Mouse (Mus musculus) cerebellum, adult 9-11 months (tissue): ENCODE results near the gene Rassf7.
A peak's percentile ranks its signal among the peaks of the same experiment; 100 is the strongest.
"Not testable (repeated sequence)": the region's sequence is repeated elsewhere in the genome, so short reads cannot be mapped to it uniquely, and the experiment has no call there.

Experiments used
- DNase-seq: peaks from one replicate; pipeline ENCODE4 v3.0.0; 2022

The Rassf7 gene

GRCm38 (mm10) chr7:141227796-141228195 is 12.1 kb downstream of the Rassf7 start:
- DNase-seq: no peak

DNA sequence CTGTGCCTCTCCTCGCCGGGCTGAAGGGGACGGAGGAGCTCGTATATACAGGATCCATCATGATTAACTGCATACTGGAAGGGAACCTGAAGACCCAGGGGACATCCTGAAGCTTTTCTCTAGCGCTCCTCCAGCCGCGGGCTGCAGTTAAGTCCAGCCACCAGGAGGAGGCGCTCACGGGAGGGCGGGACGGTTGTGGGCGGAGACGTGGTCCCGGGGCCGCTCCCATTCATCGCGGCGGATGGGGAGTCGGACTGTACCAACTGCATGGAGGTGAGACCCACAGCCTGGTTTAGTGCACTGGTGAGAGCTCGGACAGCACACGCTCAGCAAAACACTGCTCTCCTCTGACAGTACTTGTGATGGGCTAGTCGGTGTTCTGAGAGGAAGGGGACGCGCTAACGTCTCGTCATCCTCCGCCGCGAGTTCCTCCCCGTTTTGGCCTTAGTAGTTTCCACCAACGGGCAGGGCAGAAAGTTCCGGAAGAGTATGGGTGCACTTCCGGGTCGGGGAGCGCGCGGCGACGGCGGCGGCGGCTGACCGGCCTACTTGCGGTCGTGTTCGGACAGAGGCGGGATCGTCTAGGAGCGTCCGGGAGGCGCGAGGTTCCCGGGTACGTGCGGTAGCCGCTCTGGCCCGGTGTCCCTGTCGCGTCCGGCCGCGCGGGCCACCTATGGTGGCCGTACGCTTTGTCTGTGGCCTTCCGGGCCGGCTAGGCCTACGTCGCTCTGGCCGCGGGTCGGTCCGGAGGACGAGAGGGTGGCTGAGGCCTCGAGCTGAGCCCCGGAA is 12.8 kb downstream of the Rassf7 start, which contains the start of gene Phrf1:
Phrf1 (plus strand) TSS at position 506 of the 789 bp plus-strand sequence.
- DNase-seq: peak; percentile 88

DNA sequence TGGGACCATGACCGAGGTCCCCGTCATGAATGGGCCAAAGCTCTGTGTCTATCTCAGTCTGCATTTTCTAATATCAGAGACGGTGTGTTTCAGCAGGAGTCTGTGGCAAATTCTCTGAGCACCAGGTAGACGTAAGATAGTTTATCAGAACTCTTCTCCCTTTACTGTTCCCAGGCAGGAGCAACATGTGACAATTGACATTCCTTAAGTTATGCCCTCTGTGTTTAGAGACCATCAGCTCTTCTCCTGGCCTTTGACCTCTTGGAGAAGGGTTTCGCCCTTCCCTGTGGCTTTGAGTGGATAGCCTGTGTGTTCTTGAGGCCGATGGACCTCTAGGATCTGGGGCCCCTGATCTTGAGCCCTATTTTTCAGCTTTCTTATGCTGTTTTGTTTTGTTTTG is 14.0 kb downstream of the Rassf7 start:
- DNase-seq: no peak

DNA sequence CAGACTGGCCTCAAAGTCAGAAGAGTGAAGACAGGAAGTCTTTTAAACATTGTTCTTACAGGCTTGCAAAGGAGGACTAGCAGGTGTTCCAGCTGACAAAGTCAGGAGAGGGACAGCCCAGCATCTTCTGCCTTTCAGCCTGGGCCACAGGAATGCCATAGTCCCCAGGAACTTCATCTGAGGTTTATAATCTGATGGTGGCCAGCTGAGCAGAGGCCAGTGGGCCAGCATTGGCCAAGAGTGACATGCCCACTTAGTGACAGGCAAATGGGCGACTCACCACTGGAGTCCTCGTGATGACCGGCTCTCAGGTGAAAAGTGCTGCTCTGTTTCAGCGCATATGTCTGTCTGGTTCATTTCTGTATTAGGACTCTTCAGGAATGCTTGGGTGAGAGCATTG is 14.9 kb downstream of the Rassf7 start:
- DNase-seq: no peak

DNA sequence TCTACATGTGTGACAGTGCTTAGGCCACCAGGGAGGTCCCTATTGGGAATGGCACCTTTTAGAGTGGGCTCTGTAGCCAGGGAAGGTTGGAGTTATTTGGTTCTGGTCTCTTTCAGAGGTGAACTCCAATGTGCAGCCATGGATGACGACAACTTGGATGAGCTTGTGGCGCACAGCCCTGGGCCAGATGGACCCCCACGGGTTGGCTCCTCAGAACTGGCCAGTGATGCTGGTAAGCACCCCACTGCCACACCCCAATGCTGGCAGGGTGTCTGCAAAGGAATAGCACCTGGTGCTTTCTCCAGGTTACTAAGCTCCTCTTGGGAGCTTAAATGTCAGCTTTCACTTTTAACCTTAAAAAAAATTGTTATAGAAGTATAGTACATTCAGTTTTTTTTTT is 15.5 kb downstream of the Rassf7 start:
- peak; percentile 52 for DNase-seq

GRCm38 (mm10) chr7:141231551-141231950 is 15.9 kb downstream of the Rassf7 start:
- DNase-seq: no peak

GRCm38 (mm10) chr7:141250486-141250885 is 34.8 kb downstream of the Rassf7 start:
- DNase-seq: not testable (repeated sequence)

DNA sequence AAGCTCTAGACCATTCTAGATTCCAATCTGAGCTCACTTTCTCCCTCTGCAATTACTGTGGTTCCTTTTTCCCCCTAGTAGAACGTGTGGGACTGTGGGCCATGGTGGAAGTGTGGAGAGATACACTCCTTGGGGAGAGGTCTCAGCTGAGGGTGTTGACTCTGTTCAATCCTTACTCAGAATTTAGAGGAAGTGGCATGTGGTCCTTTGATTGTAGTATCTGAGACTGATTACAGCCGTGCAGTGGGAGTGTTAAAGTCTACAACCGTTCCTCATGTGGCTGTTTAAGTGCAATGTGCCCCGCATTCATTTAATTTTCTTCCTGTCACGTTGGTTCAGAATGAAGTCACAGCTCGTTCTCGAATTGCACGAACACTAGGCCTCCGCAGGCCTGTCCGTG is 40.5 kb downstream of the Rassf7 start:
- DNase-seq: no peak

- DNase-seq: peak; percentile 41
Observed at GRCm38 (mm10) chr7:141261480-141261879, 45.8 kb downstream of the Rassf7 start.

DNA sequence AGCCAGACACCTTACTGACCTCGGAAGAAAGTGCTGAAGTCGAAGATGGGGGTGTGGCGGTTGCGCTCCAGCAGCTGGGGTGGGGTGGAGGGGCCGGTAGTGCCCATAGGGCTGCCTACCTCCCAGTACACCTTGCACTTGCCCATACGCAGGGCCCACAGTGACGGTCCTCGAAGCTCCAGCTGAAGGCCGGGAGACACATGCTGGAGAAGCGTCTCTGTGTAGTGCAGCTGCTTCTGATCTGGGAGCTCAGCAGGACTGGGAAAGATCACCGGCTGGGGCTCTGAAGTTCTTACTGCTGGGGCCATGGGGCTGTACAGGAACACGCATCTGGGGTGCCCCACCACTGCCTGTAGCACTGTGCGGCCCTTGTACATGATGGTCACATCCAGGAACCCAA is 48.0 kb downstream of the Rassf7 start:
- DNase-seq: no peak

- DNase-seq: no peak
Observed at GRCm38 (mm10) chr7:141264041-141264700, 48.5 kb downstream of the Rassf7 start.

DNA sequence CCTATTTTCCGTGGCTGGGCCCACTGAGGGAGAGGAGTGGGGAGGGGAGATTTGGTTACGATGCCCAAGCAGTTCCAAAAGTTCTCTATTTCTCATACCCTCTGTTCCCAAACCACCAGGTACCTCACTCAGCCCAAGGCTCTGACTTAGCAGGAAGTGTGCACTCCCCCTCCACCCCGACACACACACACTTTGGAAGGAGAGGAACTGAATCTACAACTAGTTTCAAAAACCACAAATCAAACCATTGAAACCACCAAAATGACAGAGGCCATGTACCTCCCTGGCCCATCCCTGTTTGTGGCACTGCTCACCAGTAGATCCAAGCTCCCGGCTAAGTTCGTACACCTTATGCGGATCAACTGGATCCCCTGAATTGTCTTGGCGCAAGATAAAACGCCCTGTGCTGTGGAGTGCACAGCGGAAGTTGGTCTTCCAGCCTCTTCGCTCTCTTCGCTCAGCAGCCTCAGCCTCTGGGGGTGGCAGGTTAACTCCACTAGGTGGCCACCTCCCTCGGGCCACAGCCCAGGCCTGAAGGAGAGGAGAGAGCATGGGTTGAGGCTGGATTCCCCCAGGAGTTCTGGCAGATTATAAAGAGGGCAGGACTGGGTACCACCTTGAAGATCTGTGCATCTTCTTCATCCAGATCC is 49.2 kb downstream of the Rassf7 start:
- no peak for DNase-seq

- DNase-seq: no peak
Observed at GRCm38 (mm10) chr7:141265411-141265738, 49.7 kb downstream of the Rassf7 start.

DNA sequence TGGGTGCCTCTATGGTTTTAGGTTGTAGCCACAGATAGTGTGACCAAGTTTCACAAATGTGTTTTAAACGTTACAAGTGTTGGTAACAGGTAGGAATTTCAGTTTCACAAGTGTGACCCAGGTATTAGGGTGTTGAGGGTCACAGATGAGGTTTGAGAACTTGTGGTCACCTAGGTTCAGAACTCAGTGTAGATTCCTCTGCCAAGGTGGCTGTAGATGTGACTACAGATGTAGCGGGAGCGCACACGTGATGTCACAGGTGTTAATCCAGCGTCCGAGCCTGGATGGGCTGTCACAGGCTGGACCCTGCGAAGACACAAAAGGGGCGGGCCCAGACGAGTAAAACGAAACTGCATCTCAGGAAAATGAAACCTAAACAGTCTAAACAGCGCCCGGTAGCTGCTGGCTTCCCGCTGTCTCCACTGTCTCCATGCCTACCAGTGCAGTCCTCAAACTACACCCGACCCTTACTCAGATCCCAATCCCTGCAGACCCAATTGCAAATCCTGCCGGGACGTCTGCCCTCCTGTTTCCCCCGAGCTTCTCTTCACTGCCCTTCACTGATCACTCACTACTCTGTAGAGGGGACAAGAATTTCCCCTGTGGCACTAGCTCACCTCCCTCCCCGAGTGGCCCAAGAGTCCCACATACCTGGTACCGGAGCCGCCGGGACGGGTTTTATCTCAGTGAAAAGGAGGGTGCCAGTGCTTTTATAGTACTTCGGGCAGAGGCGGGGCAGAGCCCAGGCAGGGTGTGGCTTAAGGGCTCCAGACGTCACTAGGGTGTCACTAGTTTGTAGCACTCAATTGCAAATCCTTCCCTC is 50.3 kb downstream of the Rassf7 start, which contains the start of gene Irf7:
Irf7 (minus strand) TSS at position 743 of the 823 bp plus-strand sequence.
- DNase-seq: peak; percentile 42
